Mouse (Mus musculus): ENCODE results near the gene Ankrd26.
"Not testable (repeated sequence)": the region's sequence is repeated elsewhere in the genome, so short reads cannot be mapped to it uniquely, and the experiment has no call there.

Ankrd26 gene

GRCm38 (mm10) chr6:118561745-118562609, at the start of gene Ankrd26:
Ankrd26 (minus strand) TSS chr6:118562226.
- in situ Hi-C loops (cut with MseI, MboI): no loop called here

- in situ Hi-C loops (cut with MseI, MboI): no loop called here
Observed at GRCm38 (mm10) chr6:118608906-118609305, 46.9 kb upstream of the Ankrd26 start.

GRCm38 (mm10) chr6:118605974-118606373, 43.9 kb upstream of the Ankrd26 start:
- in situ Hi-C loops (cut with MseI, MboI): no loop called here

- in situ Hi-C loops (cut with MseI, MboI): no loop called here
Observed at GRCm38 (mm10) chr6:118603825-118604224, 41.8 kb upstream of the Ankrd26 start.

GRCm38 (mm10) chr6:118595681-118596055, 33.6 kb upstream of the Ankrd26 start:
- in situ Hi-C loops (cut with MseI, MboI): no loop called here

GRCm38 (mm10) chr6:118594833-118595680, 33.0 kb upstream of the Ankrd26 start:
- in situ Hi-C loops (cut with MseI, MboI): no loop called here

GRCm38 (mm10) chr6:118594070-118594469, 32.0 kb upstream of the Ankrd26 start:
- in situ Hi-C loops (cut with MseI, MboI): no loop called here

GRCm38 (mm10) chr6:118593377-118594061, 31.5 kb upstream of the Ankrd26 start:
- in situ Hi-C loops (cut with MseI, MboI): no loop called here

GRCm38 (mm10) chr6:118592662-118593376, 30.8 kb upstream of the Ankrd26 start:
- in situ Hi-C loops (cut with MseI, MboI): no loop called here

- in situ Hi-C loops (cut with MseI, MboI): not testable (repeated sequence)
Observed at GRCm38 (mm10) chr6:118578741-118579140, 16.7 kb upstream of the Ankrd26 start.

GRCm38 (mm10) chr6:118574351-118574750, 12.3 kb upstream of the Ankrd26 start:
- in situ Hi-C loops (cut with MseI, MboI): no loop called here

- in situ Hi-C loops (cut with MseI, MboI): no loop called here
Observed at GRCm38 (mm10) chr6:118567816-118568215, 5.8 kb upstream of the Ankrd26 start.

- in situ Hi-C loops (cut with MseI, MboI): no loop called here
Observed at GRCm38 (mm10) chr6:118561225-118561624, 801 bp downstream of the Ankrd26 start.

- in situ Hi-C loops (cut with MseI, MboI): no loop called here
Observed at GRCm38 (mm10) chr6:118538627-118539026, 23.4 kb downstream of the Ankrd26 start.

- in situ Hi-C loops (cut with MseI, MboI): not testable (repeated sequence)
Observed at GRCm38 (mm10) chr6:118537201-118537600, 24.8 kb downstream of the Ankrd26 start.

GRCm38 (mm10) chr6:118535321-118535720, 26.7 kb downstream of the Ankrd26 start:
- in situ Hi-C loops (cut with MseI, MboI): no loop called here

- in situ Hi-C loops (cut with MseI, MboI): no loop called here
Observed at GRCm38 (mm10) chr6:118533381-118533780, 28.6 kb downstream of the Ankrd26 start.

- in situ Hi-C loops (cut with MseI, MboI): no loop called here
Observed at GRCm38 (mm10) chr6:118520668-118521067, 41.4 kb downstream of the Ankrd26 start.

GRCm38 (mm10) chr6:118513335-118514012, 48.6 kb downstream of the Ankrd26 start:
- in situ Hi-C loops (cut with MseI, MboI): no loop called here

GRCm38 (mm10) chr6:118499010-118499409, 63.0 kb downstream of the Ankrd26 start:
- in situ Hi-C loops (cut with MseI, MboI): no loop called here

- in situ Hi-C loops (cut with MseI, MboI): no loop called here
Observed at GRCm38 (mm10) chr6:118482125-118482524, 79.9 kb downstream of the Ankrd26 start.
